Mouse (Mus musculus): ENCODE results near the gene Sntg2.

- TF ChIP-seq POLR2A (IDR thresholded peaks at IDR 0.05; ENCODE audit: borderline replicate concordance, extremely low read depth, insufficient read depth, insufficient read length, poor library complexity, severe bottlenecking) (no peak), CTCF (IDR thresholded peaks at IDR 0.05; ENCODE audit: borderline replicate concordance, extremely low read depth, insufficient read depth, insufficient read length) (no peak)
These were observed 170.4 kb downstream of the Sntg2 start for GRCm38 (mm10) chr12:30202763-30203162.

Measured in brain, embryonic 14.5 days (tissue).